ENCODE assay signal across 8 mouse cellular contexts in genomic region chr7:31149751-31150565, GRCm38 (mm10). TPM values are rescaled to one million over a fixed set of nuclear protein-coding genes. Genes with fewer than 3 reads are reported as not detected.
A peak's percentile ranks its signal among the peaks of the same experiment; 100 is the strongest.
DNase-seq lines count a peak whose midpoint lies in the region; ATAC-seq and TF ChIP-seq lines count a peak whose summit lies in the region.

No protein-coding gene starts in this region.

- peak overlapping the region; percentile 86 for H3K4me3 ChIP-seq in embryonic fibroblast, embryonic 13.5 days (ENCODE audit: insufficient read depth, low read length)
- H3K4me3 ChIP-seq in limb, embryonic 12.5 days (replicated peaks) = peak overlapping the region; percentile 79
- H3K4me3 ChIP-seq in neural tube, embryonic 14.5 days (ENCODE audit: low read depth, low read length) = peak overlapping the region; percentile 87

- intact Hi-C loops in left cerebral cortex, postnatal 4 days (cut with DNase I) = no loop called here

- H3K9ac ChIP-seq in limb, embryonic 12.5 days (replicated peaks) = peak overlapping the region; percentile 92
- peak overlapping the region; percentile 99 for H3K9ac ChIP-seq in neural tube, embryonic 14.5 days (replicated peaks; ENCODE audit: low read depth, low read length)

- no peaks in the 10 kb centered on the region for H3K9me3 ChIP-seq in limb, embryonic 12.5 days
- no peaks in the 10 kb centered on the region for H3K9me3 ChIP-seq in neural tube, embryonic 14.5 days (ENCODE audit: control insufficient read depth, low read length)

- H3K4me2 ChIP-seq in limb, embryonic 12.5 days = peak overlapping the region; percentile 64
- H3K4me2 ChIP-seq in neural tube, embryonic 14.5 days (ENCODE audit: low read depth, low read length) = peak overlapping the region; percentile 71

- peaks cover 16% of the 10 kb centered on the region for H3K36me3 ChIP-seq in limb, embryonic 12.5 days
- H3K36me3 ChIP-seq in neural tube, embryonic 14.5 days (ENCODE audit: control insufficient read depth, insufficient read depth, low read length) = peaks cover 4% of the 10 kb centered on the region; the same call in 1 of the 2 replicates

- TF ChIP-seq CTCF in embryonic fibroblast, embryonic 13.5 days (IDR thresholded peaks at IDR 0.05; ENCODE audit: borderline replicate concordance, insufficient read depth, low read length) = no peak

- DNase-seq in left cerebral cortex, postnatal 4 days = peak; percentile 43
- DNase-seq in left cerebral cortex, adult 11 months (ENCODE audit: low spot score) = no peak
- peak; percentile 34 for DNase-seq in NIH3T3 (ENCODE audit: low read depth)
- no peak for DNase-seq in adrenal gland, postnatal 10 days
- DNase-seq in adrenal gland, postnatal 14 days = no peak

- no peaks in the 10 kb centered on the region for H3K27me3 ChIP-seq in limb, embryonic 12.5 days
- H3K27me3 ChIP-seq in neural tube, embryonic 14.5 days (ENCODE audit: control insufficient read depth, insufficient read depth, low read length) = no peaks in the 10 kb centered on the region

- H3K4me1 ChIP-seq in embryonic fibroblast, embryonic 13.5 days (ENCODE audit: control insufficient read depth, insufficient read depth, low read length) = peaks cover 7% of the 10 kb centered on the region; the same call in 1 of the 2 replicates
- H3K4me1 ChIP-seq in limb, embryonic 12.5 days (replicated peaks) = peaks cover 53% of the 10 kb centered on the region
- H3K4me1 ChIP-seq in neural tube, embryonic 14.5 days (ENCODE audit: control insufficient read depth, insufficient read depth, low read length) = peaks cover 26% of the 10 kb centered on the region

- TF ChIP-seq POLR2A in embryonic fibroblast, embryonic 13.5 days (IDR thresholded peaks at IDR 0.05; ENCODE audit: low read depth, low read length) = no peak

- H3K27ac ChIP-seq in embryonic fibroblast, embryonic 13.5 days (ENCODE audit: insufficient read depth, low read length) = peak overlapping the region; percentile 39
- H3K27ac ChIP-seq in limb, embryonic 12.5 days = peak overlapping the region; percentile 95
- peak overlapping the region; percentile 99 for H3K27ac ChIP-seq in neural tube, embryonic 14.5 days (ENCODE audit: low read depth, low read length)

- no peak for ATAC-seq in limb, embryonic 12.5 days (ENCODE audit: insufficient number of reproducible peaks, insufficient read depth, low FRiP score, low TSS enrichment, low read depth)
- peak; percentile 9 for ATAC-seq in neural tube, embryonic 14.5 days (ENCODE audit: low read depth)

- 2% methylated on average over 20 of the region's 20 CpGs for WGBS in limb, embryonic 12.5 days
- under 1% methylated on average over 20 of the region's 20 CpGs for WGBS in neural tube, embryonic 14.5 days

RNA-seq across cellular contexts. Expression of gene Gramd1a, which starts 5.7 kb away (rescaled TPM):
- total RNA-seq in left cerebral cortex, postnatal 4 days (2021) = 100 to 1,000 TPM; 184 to 195 TPM
- polyA plus RNA-seq in embryonic fibroblast, embryonic 13.5 days (2011; ENCODE audit: insufficient read length, low read depth, missing spikeins) = 44.3 and 53.9 TPM in 2 replicates
- polyA plus RNA-seq in limb, embryonic 12.5 days (2016; fragmentation: Nextera tagmentation; extraction: Ambion mirVana) = 95.1 and 104 TPM in 2 replicates
- 180 and 208 TPM in 2 replicates for polyA plus RNA-seq in neural tube, embryonic 14.5 days (2014; fragmentation: Nextera tagmentation; extraction: Ambion mirVana)
- 10 to 100 TPM; 39.4 to 60.0 TPM for total RNA-seq in adrenal gland, postnatal 10 days (2021)
- total RNA-seq in adrenal gland, postnatal 14 days (2021) = 45.9 and 72.5 TPM in 2 replicates

RNA-seq across cellular contexts. Expression of gene Scn1b, which starts 23.2 kb away (rescaled TPM):
- 10 to 100 TPM; 58.6 to 66.7 TPM for total RNA-seq in left cerebral cortex, postnatal 4 days (2021)
- 40.8 and 57.9 TPM in 2 replicates for polyA plus RNA-seq in embryonic fibroblast, embryonic 13.5 days (2011; ENCODE audit: insufficient read length, low read depth, missing spikeins)
- 1.4 and 2.0 TPM in 2 replicates for polyA plus RNA-seq in limb, embryonic 12.5 days (2016; fragmentation: Nextera tagmentation; extraction: Ambion mirVana)
- polyA plus RNA-seq in neural tube, embryonic 14.5 days (2014; fragmentation: Nextera tagmentation; extraction: Ambion mirVana) = 12.0 and 17.6 TPM in 2 replicates
- total RNA-seq in adrenal gland, postnatal 10 days (2021) = 10 to 100 TPM; 15.7 to 39.2 TPM
- total RNA-seq in adrenal gland, postnatal 14 days (2021) = 8.6 and 11.8 TPM in 2 replicates

RNA-seq across cellular contexts. Expression of gene Hpn, which starts 34.9 kb away (rescaled TPM):
- total RNA-seq in left cerebral cortex, postnatal 4 days (2021) = 1 to 10 TPM; 1.4 to 1.6 TPM
- polyA plus RNA-seq in embryonic fibroblast, embryonic 13.5 days (2011; ENCODE audit: insufficient read length, low read depth, missing spikeins) = 0.60 and 0.90 TPM in 2 replicates
- polyA plus RNA-seq in limb, embryonic 12.5 days (2016; fragmentation: Nextera tagmentation; extraction: Ambion mirVana) = 2.4 and 3.6 TPM in 2 replicates
- polyA plus RNA-seq in neural tube, embryonic 14.5 days (2014; fragmentation: Nextera tagmentation; extraction: Ambion mirVana) = 0.67 TPM in 1 of 2 replicates, not detected in the other
- 10 to 100 TPM; 25.1 to 65.2 TPM for total RNA-seq in adrenal gland, postnatal 10 days (2021)
- total RNA-seq in adrenal gland, postnatal 14 days (2021) = 3.8 and 41.6 TPM in 2 replicates

Comparison
In these comparisons a context has a peak if more than half of its experiments do, and no peak if none do; other contexts are left out.
1. DNase-seq: peak in left cerebral cortex, postnatal 4 days (single experiment) and NIH3T3 (single experiment); none in left cerebral cortex, adult 11 months (single experiment), adrenal gland, postnatal 10 days (single experiment) and adrenal gland, postnatal 14 days (single experiment).
2. H3K27ac ChIP-seq: peak in every context shown above with its lines; median percentile 99 in neural tube, embryonic 14.5 days; 95 in limb, embryonic 12.5 days; 39 in embryonic fibroblast, embryonic 13.5 days.
3. Peak in every context shown above with its lines, with median percentiles within 50 percentile points of each other: H3K4me3 ChIP-seq.